Mouse (Mus musculus) liver, adult 2 months (tissue): ENCODE data around the gene Vamp3.

Experiments used
- CTCF ChIP-seq: fragments of 200-500 bp; IDR thresholded peaks from 2 replicates; pipeline ENCODE4 v1.5.1; 2011; ENCODE audit warnings: low read depth, low read length, control low read depth
- POLR2A ChIP-seq: fragments of 200-500 bp; IDR thresholded peaks from 2 replicates; pipeline ENCODE4 v1.6.1; 2011; ENCODE audit warnings: low read length, control low read depth; ENCODE audit not compliant: insufficient read depth; ENCODE audit errors: extremely low read depth

GRCm38 (mm10) chr4:151087358-151087757 lies 29.6 kb upstream of the Vamp3 start:
- TF ChIP-seq CTCF (no peak), POLR2A (no peak)
